Mouse (Mus musculus) hindbrain, embryonic 14.5 days (tissue): ENCODE data around the gene Vmac. TPM values are rescaled to one million over a fixed set of nuclear protein-coding genes. Genes with fewer than 3 reads are reported as not detected.
A peak's percentile ranks its signal among the peaks of the same experiment; 100 is the strongest.

ENCODE experiments used
- ATAC-seq: fragments of 200-750 bp; cut with Nextera tagmentation; 2 replicates; pipeline ENCODE4 v1.8.0; 2017; ENCODE audit warnings: moderate number of reproducible peaks, mild to moderate bottlenecking, moderate TSS enrichment, moderate library complexity; ENCODE audit not compliant: low FRiP score
- DNase-seq: peaks from one replicate; pipeline ENCODE4 v3.0.0-alpha.2; 2015; ENCODE audit warnings: low spot score
- H3K27ac ChIP-seq: fragments of 300-500 bp; sonication (generic); 2 replicates; pipeline ENCODE4 v1.5.1; 2014; ENCODE audit warnings: mild to moderate bottlenecking, moderate library complexity
- H3K27me3 ChIP-seq: fragments of 300-500 bp; sonication (generic); 2 replicates; pipeline ENCODE4 v1.6.1; 2014; ENCODE audit warnings: mild to moderate bottlenecking, low read length, mixed read lengths; ENCODE audit not compliant: control insufficient read depth, insufficient read depth
- H3K36me3 ChIP-seq: fragments of 300-500 bp; sonication (generic); replicated peaks from 2 replicates; pipeline ENCODE4 v1.6.1; 2014; ENCODE audit not compliant: control insufficient read depth, insufficient read depth
- H3K4me1 ChIP-seq: fragments of 300-500 bp; sonication (generic); replicated peaks from 2 replicates; pipeline ENCODE4 v1.6.1; 2014; ENCODE audit warnings: antibody characterized with exemption, low read length, mixed read lengths; ENCODE audit not compliant: control insufficient read depth, insufficient read depth
- H3K4me2 ChIP-seq: fragments of 300-500 bp; sonication (generic); replicated peaks from 2 replicates; pipeline ENCODE4 v1.6.1; 2014; ENCODE audit warnings: mild to moderate bottlenecking, moderate library complexity
- H3K4me3 ChIP-seq: fragments of 300-500 bp; sonication (generic); replicated peaks from 2 replicates; pipeline ENCODE4 v1.5.1; 2014; ENCODE audit warnings: mild to moderate bottlenecking, low read length
- H3K9ac ChIP-seq: fragments of 300-500 bp; sonication (generic); 2 replicates; pipeline ENCODE4 v1.6.1; 2014
- H3K9me3 ChIP-seq: fragments of 300-500 bp; sonication (generic); 2 replicates; pipeline ENCODE4 v1.6.1; 2016; ENCODE audit warnings: low read length; ENCODE audit not compliant: control insufficient read depth
- WGBS: fragments of 180-500 bp; shearing (Covaris S2); extraction: QIAGEN DNeasy Blood & Tissue Kit; methylation state at CpG from one replicate; pipeline ENCODE4 v1.1.7; 2014; 5-methylcytosine and 5-hydroxymethylcytosine counted together
- polyA plus RNA-seq: library from polyadenylated mRNA; unstranded; fragments of >200 nt; fragmentation: Nextera tagmentation; extraction: Ambion mirVana; gene quantifications from 2 replicates; pipeline ENCODE4 v1.2.1, GENCODE M21; 2014

Vmac gene
- 15.9 and 22.9 TPM in 2 replicates for polyA plus RNA-seq

DNA sequence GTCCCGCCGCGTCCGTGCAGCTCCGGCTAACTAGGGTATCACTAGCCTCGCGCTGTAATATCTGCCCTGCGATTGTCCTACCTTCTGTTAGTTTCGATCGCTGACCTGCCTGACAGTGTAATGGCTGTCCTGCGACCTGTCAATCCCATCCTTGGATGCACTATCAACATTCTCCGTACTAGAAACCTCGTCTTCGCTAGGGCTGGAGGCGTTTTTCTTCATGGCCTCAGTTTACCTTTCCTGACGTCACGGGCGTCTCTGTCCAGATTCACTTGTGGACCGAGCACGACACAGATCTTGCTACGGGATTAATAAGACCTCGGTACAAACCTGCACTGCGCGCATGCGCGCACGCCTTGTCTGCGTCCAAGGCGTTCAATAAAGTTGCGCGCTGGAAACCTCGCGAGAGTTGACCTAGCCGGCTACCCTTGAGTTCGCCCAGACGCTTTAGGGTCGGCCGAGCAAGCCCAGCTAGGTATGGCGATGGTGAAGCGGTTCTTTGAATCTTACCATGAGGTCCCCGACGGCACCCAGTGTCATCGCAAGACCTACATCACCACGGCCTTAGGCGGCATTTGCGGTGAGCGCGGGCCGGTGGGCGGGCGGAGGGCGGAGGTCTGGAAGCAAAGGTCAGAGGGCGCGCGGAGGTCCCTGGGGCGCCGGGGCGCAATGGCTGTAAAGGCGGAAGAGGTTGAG, at the start of gene Vmac, which contains the start of gene Ndufa11:
Gene Vmac, minus strand, starts transcription at position 660 of the 696 bp plus-strand sequence.
Gene Ndufa11, plus strand, starts transcription at position 405 of the 696 bp plus-strand sequence.
- under 1% methylated on average over 59 of the region's 59 CpGs for WGBS
- Histone ChIP-seq H3K27me3 (no peaks in the 10 kb centered on the region), H3K4me1 (peaks cover 25% of the 10 kb centered on the region), H3K4me2 (peak within 1 kb of the TSS; percentile 83), H3K27ac (peak within 1 kb of the TSS; percentile 88), H3K36me3 (peaks cover 30% of the 10 kb centered on the region), H3K9ac (peak within 1 kb of the TSS; percentile 86), H3K4me3 (peak within 1 kb of the TSS; percentile 76), H3K9me3 (no peaks in the 10 kb centered on the region)
- peak; percentile 100 for DNase-seq
- peak; percentile 74 for ATAC-seq

- H3K27ac ChIP-seq = no peak overlapping the region
- ATAC-seq (no peak), DNase-seq (no peak)
Observed at GRCm38 (mm10) chr17:56766631-56767405, 49.0 kb upstream of the Vmac start.

GRCm38 (mm10) chr17:56765431-56765830, 47.6 kb upstream of the Vmac start:
- ATAC-seq (peak; percentile 3; the same call in 1 of the 2 replicates), DNase-seq (no peak)
- Histone ChIP-seq H3K36me3 (peaks cover 39% of the 10 kb centered on the region), H3K4me1 (peaks cover 16% of the 10 kb centered on the region), H3K4me2 (peak overlapping the region; percentile 73), H3K4me3 (peak overlapping the region; percentile 64), H3K27me3 (peaks cover 2% of the 10 kb centered on the region; the same call in 1 of the 2 replicates), H3K9me3 (no peaks in the 10 kb centered on the region), H3K9ac (peak overlapping the region; percentile 77), H3K27ac (peak overlapping the region; percentile 93)
- 58% methylated on average over 12 of the region's 12 CpGs for WGBS

More at GRCm38 (mm10) chr17:56766631-56767405, 49.0 kb upstream of the Vmac start:
- Histone ChIP-seq H3K4me2 (no peak overlapping the region), H3K27me3 (no peaks in the 10 kb centered on the region), H3K36me3 (peaks cover 49% of the 10 kb centered on the region), H3K4me1 (peaks cover 16% of the 10 kb centered on the region), H3K9ac (no peak overlapping the region), H3K9me3 (no peaks in the 10 kb centered on the region), H3K4me3 (no peak overlapping the region)
- WGBS = 94% methylated on average over 27 of the region's 27 CpGs

DNA sequence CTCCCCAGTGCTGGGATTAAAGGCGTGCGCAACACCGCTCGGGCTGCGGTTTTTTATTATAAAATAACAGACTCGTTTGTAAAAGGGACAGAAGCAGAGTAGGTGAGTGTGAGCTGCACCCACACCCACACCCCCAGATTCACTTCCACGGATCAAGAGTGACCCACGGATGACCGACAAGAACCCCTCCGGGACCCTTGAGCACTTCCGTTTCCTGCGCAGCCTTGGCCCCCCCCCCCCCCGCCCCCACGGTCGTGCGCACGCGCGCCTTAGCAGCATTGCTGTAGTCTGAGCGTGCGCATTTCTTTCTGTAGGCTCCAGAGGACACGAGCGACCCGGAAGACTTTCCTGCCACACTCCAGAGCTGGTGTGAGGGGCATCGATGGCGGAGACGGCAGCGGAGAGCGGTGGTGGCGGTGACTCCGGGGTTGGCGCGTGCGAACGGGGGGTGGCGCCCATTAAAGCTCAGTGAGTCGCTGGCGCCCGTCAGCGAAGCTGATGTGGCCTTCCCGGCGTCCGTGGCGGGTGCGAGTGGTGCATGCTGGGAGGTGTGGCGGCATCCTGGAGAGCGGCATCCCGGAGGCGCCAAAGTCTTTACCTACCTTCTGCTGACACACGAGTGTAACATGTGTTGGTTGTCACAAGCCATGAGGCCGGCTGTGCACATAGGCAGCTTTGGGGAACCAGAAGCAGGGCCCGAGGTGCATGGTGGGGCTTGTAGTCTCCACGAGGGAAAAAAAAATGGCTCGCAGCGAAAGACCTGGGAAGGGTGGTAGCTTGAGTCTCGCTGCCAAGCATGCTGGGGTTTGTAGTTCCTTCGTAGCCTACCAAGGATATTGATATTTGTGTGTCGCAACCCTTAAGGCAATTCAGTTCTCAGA, 46.9 kb upstream of the Vmac start, which contains the start of gene Dus3l:
Gene Dus3l, plus strand, starts transcription at position 284 of the 881 bp plus-strand sequence.
- H3K4me1 ChIP-seq = peaks cover 16% of the 10 kb centered on the region
- peak; percentile 84 for ATAC-seq
- DNase-seq = peak; percentile 88
- no peaks in the 10 kb centered on the region for H3K9me3 ChIP-seq
- H3K27ac ChIP-seq = peak within 1 kb of the TSS; percentile 93
- H3K4me3 ChIP-seq = peak within 1 kb of the TSS; percentile 64
- H3K27me3 ChIP-seq = peaks cover 7% of the 10 kb centered on the region; the same call in 1 of the 2 replicates
- peaks cover 31% of the 10 kb centered on the region for H3K36me3 ChIP-seq
- H3K9ac ChIP-seq = peak within 1 kb of the TSS; percentile 77
- WGBS = 2% methylated on average over 57 of the region's 58 CpGs
- peak within 1 kb of the TSS; percentile 73 for H3K4me2 ChIP-seq

DNA sequence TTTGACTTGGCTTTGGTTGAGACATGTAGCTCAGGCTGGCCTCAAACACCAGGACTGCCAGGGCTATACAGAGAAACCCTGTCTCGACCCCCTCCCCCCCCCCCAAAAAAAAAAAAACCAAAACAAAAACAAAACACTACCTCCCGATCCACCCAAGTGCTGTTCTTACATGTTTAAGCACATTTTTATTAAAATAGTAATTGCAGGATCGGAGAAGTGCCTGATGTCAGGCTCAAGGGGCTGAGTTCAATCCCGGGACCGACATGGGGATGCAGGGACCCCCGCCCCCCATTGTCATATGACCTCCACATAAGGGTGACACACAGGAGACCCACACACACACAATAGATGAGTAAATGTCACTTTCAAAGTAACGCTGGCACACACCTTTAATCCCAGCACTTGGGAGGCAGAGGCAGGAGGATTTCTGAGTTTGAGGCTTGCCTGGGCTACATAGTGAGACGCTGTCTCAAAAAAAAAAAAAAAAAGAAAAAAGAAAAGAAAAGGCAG, 46.0 kb upstream of the Vmac start:
- no peak for DNase-seq
- Histone ChIP-seq H3K9ac (peak overlapping the region; percentile 77; the same call in 1 of the 2 replicates), H3K27me3 (peaks cover 11% of the 10 kb centered on the region), H3K4me3 (peak overlapping the region; percentile 64), H3K4me2 (peak overlapping the region; percentile 73), H3K27ac (peak overlapping the region; percentile 93; the same call in 1 of the 2 replicates), H3K4me1 (peaks cover 16% of the 10 kb centered on the region), H3K9me3 (no peaks in the 10 kb centered on the region), H3K36me3 (peaks cover 22% of the 10 kb centered on the region)
- WGBS = 79% methylated on average over 8 of the region's 8 CpGs
- ATAC-seq = no peak

DNA sequence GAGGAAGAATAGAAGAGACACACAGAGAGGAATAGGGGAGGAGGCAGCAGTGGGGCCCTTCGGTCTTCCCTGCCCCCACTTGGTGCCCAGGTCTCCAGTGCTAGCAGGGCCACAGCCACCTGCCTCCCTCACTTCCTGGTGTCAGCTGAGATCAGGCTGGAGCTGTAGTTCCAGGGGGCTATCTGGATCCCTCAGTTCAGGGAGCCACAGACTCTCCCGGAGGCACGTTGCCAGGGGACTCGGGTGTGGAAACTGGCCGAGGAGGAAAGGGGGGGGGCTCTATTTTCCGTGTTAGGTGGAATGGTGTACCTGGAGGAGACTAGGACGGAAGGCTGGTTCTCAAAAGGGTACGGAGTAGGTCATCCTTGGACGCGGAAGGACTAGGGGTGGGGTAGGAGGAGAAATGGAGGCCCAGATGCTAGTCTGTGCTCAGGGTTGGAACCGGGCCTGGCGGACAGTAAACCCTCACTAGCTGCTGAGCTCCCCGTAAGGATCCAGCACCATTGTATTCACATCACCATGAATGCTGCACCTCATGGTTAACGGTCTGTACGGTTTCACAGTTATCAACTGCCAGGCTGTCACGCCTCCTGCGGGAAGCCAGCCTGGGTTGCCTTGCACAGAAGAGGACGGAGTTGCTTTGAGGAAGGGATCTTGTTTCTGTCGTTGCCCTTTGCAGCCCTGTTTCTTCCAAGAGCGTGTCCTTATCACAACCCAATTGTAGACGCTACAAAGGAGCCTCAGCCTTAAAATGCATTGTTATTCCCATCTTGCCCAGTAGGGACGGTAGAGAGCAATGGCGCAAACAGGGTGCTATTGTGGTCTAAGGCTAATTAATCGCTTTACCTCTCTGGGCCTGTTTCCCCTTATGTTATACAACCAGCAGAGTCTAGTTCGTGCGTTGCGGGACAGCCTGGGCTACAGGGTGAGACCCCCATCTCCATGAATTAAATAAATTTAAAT, 45.2 kb upstream of the Vmac start:
- Histone ChIP-seq H3K27ac (peak overlapping the region; percentile 92), H3K4me1 (peaks cover 16% of the 10 kb centered on the region), H3K9ac (peak overlapping the region; percentile 63), H3K9me3 (no peaks in the 10 kb centered on the region), H3K4me3 (peak overlapping the region; percentile 42; the same call in 1 of the 2 replicates), H3K27me3 (peaks cover 18% of the 10 kb centered on the region), H3K4me2 (peak overlapping the region; percentile 66), H3K36me3 (peaks cover 15% of the 10 kb centered on the region)
- DNase-seq = peak; percentile 78
- ATAC-seq = no peak
- WGBS = 47% methylated on average over 27 of the region's 27 CpGs

DNA sequence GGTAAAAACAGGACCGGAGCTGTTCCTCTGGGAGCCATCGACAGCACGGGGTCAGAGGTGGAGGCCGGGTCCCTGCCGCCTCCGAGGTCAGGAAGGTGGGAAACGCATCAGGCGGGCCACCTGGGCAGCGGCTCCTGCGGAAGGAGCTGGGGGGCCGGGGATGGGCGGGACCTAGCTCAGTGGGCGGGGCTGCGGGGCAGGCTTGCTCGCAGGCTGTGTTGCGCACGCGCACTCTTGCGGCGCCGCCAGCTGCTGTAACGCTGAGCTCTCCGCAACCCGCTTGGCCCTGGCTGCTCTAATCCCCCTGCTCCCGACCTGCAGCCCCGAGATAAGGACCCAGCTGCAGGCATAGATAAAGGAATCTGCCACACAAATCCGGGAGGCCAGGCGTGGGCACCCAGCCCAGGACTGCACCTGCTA, 44.2 kb upstream of the Vmac start:
- DNase-seq = peak; percentile 92
- Histone ChIP-seq H3K4me2 (peak overlapping the region; percentile 66), H3K27me3 (peaks cover 28% of the 10 kb centered on the region), H3K27ac (peak overlapping the region; percentile 92), H3K4me1 (peaks cover 21% of the 10 kb centered on the region), H3K9me3 (no peaks in the 10 kb centered on the region), H3K36me3 (peaks cover 6% of the 10 kb centered on the region), H3K4me3 (peak overlapping the region; percentile 42), H3K9ac (peak overlapping the region; percentile 63)
- 2% methylated on average over 25 of the region's 28 CpGs for WGBS
- peak; percentile 59 for ATAC-seq

- 69% methylated on average over 3 of the region's 3 CpGs for WGBS
- Histone ChIP-seq H3K27ac (no peak overlapping the region), H3K4me2 (no peak overlapping the region), H3K9me3 (no peaks in the 10 kb centered on the region), H3K4me1 (peaks cover 24% of the 10 kb centered on the region), H3K9ac (no peak overlapping the region), H3K27me3 (peaks cover 37% of the 10 kb centered on the region), H3K36me3 (no peaks in the 10 kb centered on the region), H3K4me3 (no peak overlapping the region)
- DNase-seq (no peak), ATAC-seq (no peak)
Observed at GRCm38 (mm10) chr17:56761077-56761476, 43.3 kb upstream of the Vmac start.
